Mouse (Mus musculus) left cerebral cortex, postnatal 14 days (tissue): Measurements from ENCODE around the gene Zswim1. TPM values are rescaled to one million over a fixed set of nuclear protein-coding genes. Genes with fewer than 3 reads are reported as not detected.
"Not testable (repeated sequence)": the region's sequence is repeated elsewhere in the genome, so short reads cannot be mapped to it uniquely, and the experiment has no call there.

ENCODE experiments used
- DNase-seq, 2 experiments: peaks; one replicate each; pipeline ENCODE4 v3.0.0; 2021 to 2022; ENCODE audit warnings: low spot score in 2 of 2, mixed read lengths in 1 of 2
- intact Hi-C: fragments of 180-260 bp; cut with DNase I; formaldehyde crosslinking; loops from one replicate; pipeline ENCODE4 v1.15.1; 2025
- total RNA-seq, 2 experiments: library from RNA; stranded (reverse); gene quantifications; 2 replicates each; pipeline ENCODE4 v1.2.3; 2021

Zswim1 gene
- total RNA-seq, 2 experiments from 2014 or later, result 21.4 to 22.0 TPM

- no peak for DNase-seq
- intact Hi-C loops, result no loop called here
Measured at GRCm38 (mm10) chr2:164857842-164858553, 35.5 kb downstream of the Zswim1 start.

- intact Hi-C loops, result no loop called here
- DNase-seq, result no peak
Measured at GRCm38 (mm10) chr2:164859155-164859554, 36.7 kb downstream of the Zswim1 start.

- intact Hi-C loops, result no loop called here
- DNase-seq, result no peak
Measured at GRCm38 (mm10) chr2:164859640-164860432, 37.4 kb downstream of the Zswim1 start.

- intact Hi-C loops, result no loop called here
Measured at GRCm38 (mm10) chr2:164861094-164861493, 38.6 kb downstream of the Zswim1 start.

GRCm38 (mm10) chr2:164862179-164862861, 39.8 kb downstream of the Zswim1 start:
- DNase-seq, result no peak
- intact Hi-C loops, result no loop called here

More at GRCm38 (mm10) chr2:164861094-164861493, 38.6 kb downstream of the Zswim1 start:
- DNase-seq, result no peak

GRCm38 (mm10) chr2:164863411-164863810, 40.9 kb downstream of the Zswim1 start:
- intact Hi-C loops, DNase-seq: not testable (repeated sequence)

GRCm38 (mm10) chr2:164864593-164864992, 42.1 kb downstream of the Zswim1 start:
- intact Hi-C loops, result no loop called here
- DNase-seq, result no peak

GRCm38 (mm10) chr2:164866741-164867551, 44.5 kb downstream of the Zswim1 start:
- intact Hi-C loops, result no loop called here
- no peak for DNase-seq

- DNase-seq, result no peak
- intact Hi-C loops, result no loop called here
Measured at GRCm38 (mm10) chr2:164867566-164867965, 45.1 kb downstream of the Zswim1 start.

- DNase-seq, result no peak
- intact Hi-C loops, result no loop called here
Measured at GRCm38 (mm10) chr2:164868491-164868890, 46.0 kb downstream of the Zswim1 start.

- no peak for DNase-seq
- intact Hi-C loops, result no loop called here
Measured at GRCm38 (mm10) chr2:164871602-164872303, 49.3 kb downstream of the Zswim1 start.

GRCm38 (mm10) chr2:164873621-164874020, 51.1 kb downstream of the Zswim1 start:
- intact Hi-C loops, result no loop called here
- no peak for DNase-seq

- intact Hi-C loops, result no loop called here
- DNase-seq, result no peak
Measured at GRCm38 (mm10) chr2:164874239-164874769, 51.8 kb downstream of the Zswim1 start.

- not testable (repeated sequence) for DNase-seq
- intact Hi-C loops, result loop anchor here (5.0 kb wide), 1 partner anchor 43 kb away; the partner anchor contains the start of genes Ctsa and Neurl2
Measured at GRCm38 (mm10) chr2:164875648-164876047, 53.2 kb downstream of the Zswim1 start.

Other genes with a start within 250 kb of the Zswim1 start
- gene Spint3, start 249.2 kb upstream of the Zswim1 start, total RNA-seq, result not detected
- under 1 TPM; 0.72 to 0.92 TPM for gene Wfdc6a, start 237.2 kb upstream of the Zswim1 start, total RNA-seq
- not detected for gene Eppin, start 229.1 kb upstream of the Zswim1 start, total RNA-seq
- gene Wfdc6b, start 209.2 kb upstream of the Zswim1 start, total RNA-seq, result not detected
- gene Wfdc8, start 209.1 kb upstream of the Zswim1 start, total RNA-seq, result not detected
- not detected for gene Wfdc16, start 183.9 kb upstream of the Zswim1 start, total RNA-seq
- not detected for gene Wfdc10, start 166.6 kb upstream of the Zswim1 start, total RNA-seq
- not detected for gene Wfdc9, start 166.1 kb upstream of the Zswim1 start, total RNA-seq
- not detected for gene Wfdc11, start 148.6 kb upstream of the Zswim1 start, total RNA-seq
- gene Wfdc13, start 137.6 kb upstream of the Zswim1 start, total RNA-seq, result not detected
- gene Spint4, start 124.2 kb upstream of the Zswim1 start, total RNA-seq, result not detected
- gene Spint5, start 107.4 kb upstream of the Zswim1 start, total RNA-seq, result not detected
- gene Wfdc3, start 76.8 kb upstream of the Zswim1 start, total RNA-seq, result 1 to 10 TPM in 1 of 2 experiments, under 1 TPM in 1; 0.92 to 1.1 TPM
- 10 to 100 TPM; 32.8 to 35.6 TPM for gene Dnttip1, start 76.7 kb upstream of the Zswim1 start, total RNA-seq
- 1 to 10 TPM; 2.0 to 3.0 TPM for gene Ube2c, start 52.8 kb upstream of the Zswim1 start, total RNA-seq
- 1 to 10 TPM in 1 of 2 experiments, not detected in 1; 1.1 TPM for gene Tnnc2, start 42.7 kb upstream of the Zswim1 start, total RNA-seq
- 10 to 100 TPM; 46.0 to 46.8 TPM for gene Snx21, start 36.9 kb upstream of the Zswim1 start, total RNA-seq
- 10 to 100 TPM; 25.8 to 27.7 TPM for gene Acot8, start 17.8 kb upstream of the Zswim1 start, total RNA-seq
- 1 to 10 TPM; 7.7 to 8.3 TPM for gene Zswim3, start 17.6 kb upstream of the Zswim1 start, total RNA-seq
- not detected for gene Spata25, start 5.9 kb downstream of the Zswim1 start, total RNA-seq
- gene Ctsa, start 10.2 kb downstream of the Zswim1 start, total RNA-seq, result 10 to 100 TPM; 88.4 to 91.6 TPM
- 1 to 10 TPM; 3.6 to 4.5 TPM for gene Neurl2, start 10.8 kb downstream of the Zswim1 start, total RNA-seq
- gene Pltp, start 35.0 kb downstream of the Zswim1 start, total RNA-seq, result 10 to 100 TPM; 86.5 to 92.3 TPM
- gene Pcif1, start 56.6 kb downstream of the Zswim1 start, total RNA-seq, result 10 to 100 TPM; 38.7 to 41.4 TPM
- 10 to 100 TPM; 24.1 to 25.4 TPM for gene Zfp335, start 89.1 kb downstream of the Zswim1 start, total RNA-seq
- gene Mmp9, start 118.1 kb downstream of the Zswim1 start, total RNA-seq, result 1 to 10 TPM; 1.4 to 1.9 TPM
- gene Slc12a5, start 138.1 kb downstream of the Zswim1 start, total RNA-seq, result 100 to 1,000 TPM; 451 to 495 TPM
- 10 to 100 TPM; 53.2 to 54.6 TPM for gene Ncoa5, start 212.2 kb downstream of the Zswim1 start, total RNA-seq
- gene Cd40, start 232.9 kb downstream of the Zswim1 start, total RNA-seq, result 1 to 10 TPM in 1 of 2 experiments, under 1 TPM in 1; 0.82 to 1.4 TPM